Mouse (Mus musculus) heart, adult 2 months (tissue): Measurements from ENCODE around the gene Mgp.

Source experiments
- CTCF ChIP-seq: fragments of 200-600 bp; IDR thresholded peaks from 2 replicates; pipeline ENCODE4 v1.8.1; 2022; ENCODE audit warnings: antibody characterized with exemption, mild to moderate bottlenecking, moderate library complexity
- EP300 ChIP-seq: fragments of 200-500 bp; IDR thresholded peaks from 2 replicates; pipeline ENCODE4 v1.6.1; 2011; ENCODE audit warnings: low read depth, low read length, control low read depth; ENCODE audit not compliant: insufficient read depth
- POLR2A ChIP-seq: fragments of 200-500 bp; IDR thresholded peaks from 2 replicates; pipeline ENCODE4 v1.6.1; 2011; ENCODE audit warnings: mild to moderate bottlenecking, low read depth, low read length, control low read depth; ENCODE audit not compliant: insufficient read depth

DNA sequence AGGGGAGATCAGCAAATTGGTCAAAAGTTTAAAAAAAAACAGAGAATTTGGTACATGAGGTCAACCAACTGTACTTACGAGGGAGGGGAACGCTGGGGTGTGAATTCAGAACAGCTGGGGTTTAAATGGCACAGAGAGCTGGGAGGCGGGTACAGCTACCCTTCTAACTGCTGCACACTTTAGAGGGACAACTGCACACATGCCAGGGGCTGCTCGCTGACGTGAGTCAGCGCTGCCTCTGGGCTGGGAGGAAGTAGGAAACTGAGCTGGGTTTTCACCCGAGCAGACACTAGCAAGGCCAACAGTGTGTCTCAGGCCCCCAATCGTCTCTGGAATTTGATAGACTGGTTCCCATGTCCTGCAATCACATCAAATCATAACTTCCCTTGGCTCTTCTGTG, 49.4 kb upstream of the Mgp start:
- TF ChIP-seq POLR2A (no peak), EP300 (no peak), CTCF (no peak)
